Mouse (Mus musculus): ENCODE measurements around the gene Clcnkb. TPM values are rescaled to one million over a fixed set of nuclear protein-coding genes. Genes with fewer than 3 reads are reported as not detected.

Gene Clcnkb
- polyA plus RNA-seq, 1 experiment from 2014 or later, result not detected

GRCm38 (mm10) chr4:141397861-141398260, 18.0 kb downstream of the Clcnkb start:
- TF ChIP-seq CTCF (IDR thresholded peaks at IDR 0.05; ENCODE audit: low read depth) (no peak), EP300 (optimal IDR thresholded peaks at IDR 0.05) (no peak)
- no peaks in the 10 kb centered on the region for H3K4me1 ChIP-seq (replicated peaks; ENCODE audit: control insufficient read depth, insufficient read depth)
- no peak for ATAC-seq (ENCODE audit: low FRiP score, low TSS enrichment)
- no peak overlapping the region for H3K4me3 ChIP-seq (ENCODE audit: low read depth, low read length)
- 74% methylated on average over 12 of the region's 12 CpGs for WGBS
- H3K27ac ChIP-seq (replicated peaks), result no peak overlapping the region
- no peak overlapping the region for H3K9ac ChIP-seq (ENCODE audit: low read length)
- H3K27me3 ChIP-seq (ENCODE audit: control insufficient read depth, insufficient read depth, low read length), result no peaks in the 10 kb centered on the region
- H3K9me3 ChIP-seq (ENCODE audit: control insufficient read depth, low read length), result no peaks in the 10 kb centered on the region
- H3K36me3 ChIP-seq (ENCODE audit: control insufficient read depth, insufficient read depth, low read length), result no peaks in the 10 kb centered on the region
- no peak for DNase-seq (ENCODE audit: low spot score)
- H3K4me2 ChIP-seq (replicated peaks; ENCODE audit: low read depth), result no peak overlapping the region

DNA sequence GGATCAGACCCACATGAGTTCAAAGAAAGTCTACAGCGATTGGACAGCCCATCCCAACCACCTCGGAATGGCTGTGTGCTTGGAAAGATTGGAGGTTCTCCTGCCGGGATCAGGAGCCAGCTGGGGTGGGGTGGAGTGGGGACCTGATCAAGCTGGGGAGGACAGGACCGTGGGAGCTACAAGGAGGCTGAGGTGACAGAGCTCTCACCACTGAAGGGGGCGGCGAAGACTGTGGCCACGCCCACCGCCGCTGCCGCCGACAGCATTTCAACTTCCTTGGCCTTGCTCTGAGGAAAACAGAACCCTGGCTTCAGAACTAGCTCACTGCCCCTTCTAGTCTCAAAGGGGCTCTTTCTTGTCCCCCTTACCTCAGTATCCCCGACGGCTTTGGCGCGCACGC, 21.1 kb downstream of the Clcnkb start:
- peak; percentile 54 for DNase-seq (ENCODE audit: low spot score)
- Histone ChIP-seq H3K4me3 (ENCODE audit: low read depth, low read length) (peak overlapping the region; percentile 6; the same call in 1 of the 2 replicates), H3K9me3 (ENCODE audit: control insufficient read depth, low read length) (no peaks in the 10 kb centered on the region), H3K27me3 (ENCODE audit: control insufficient read depth, insufficient read depth, low read length) (no peaks in the 10 kb centered on the region), H3K9ac (ENCODE audit: low read length) (peak overlapping the region; percentile 23; the same call in 1 of the 2 replicates), H3K27ac (replicated peaks) (no peak overlapping the region), H3K36me3 (ENCODE audit: control insufficient read depth, insufficient read depth, low read length) (no peaks in the 10 kb centered on the region), H3K4me1 (replicated peaks; ENCODE audit: control insufficient read depth, insufficient read depth) (no peaks in the 10 kb centered on the region), H3K4me2 (replicated peaks; ENCODE audit: low read depth) (0 out of 2 replicates have a peak overlapping the region, but pooled peaks have one; percentile 25)
- ATAC-seq (ENCODE audit: low FRiP score, low TSS enrichment), result no peak
- no peak for TF ChIP-seq EP300 (optimal IDR thresholded peaks at IDR 0.05)
- no peak for TF ChIP-seq CTCF (IDR thresholded peaks at IDR 0.05; ENCODE audit: low read depth)
- WGBS, result 24% methylated on average over 16 of the region's 16 CpGs

DNA sequence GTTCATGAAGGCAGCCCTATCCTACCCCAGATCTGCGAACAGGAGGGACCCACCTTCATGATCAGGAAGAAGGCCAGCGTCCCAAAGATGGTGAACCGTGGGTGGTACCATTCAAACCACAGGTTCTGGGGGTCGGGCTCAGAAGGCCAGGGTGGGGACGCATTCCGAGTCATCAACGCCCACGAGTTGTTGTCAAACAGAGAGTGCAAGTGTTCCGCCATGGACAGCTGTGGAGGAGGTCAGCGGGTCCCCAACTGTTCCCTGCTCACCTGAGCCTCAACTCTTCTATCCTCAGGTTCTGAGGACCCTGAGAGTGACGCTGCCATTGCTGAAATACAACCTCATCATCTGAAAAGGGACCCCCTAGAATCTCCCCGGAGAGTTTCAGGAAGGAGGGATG, 24.5 kb downstream of the Clcnkb start:
- Histone ChIP-seq H3K9me3 (ENCODE audit: control insufficient read depth, low read length) (no peaks in the 10 kb centered on the region), H3K27ac (replicated peaks) (no peak overlapping the region), H3K27me3 (ENCODE audit: control insufficient read depth, insufficient read depth, low read length) (no peaks in the 10 kb centered on the region), H3K4me1 (replicated peaks; ENCODE audit: control insufficient read depth, insufficient read depth) (no peaks in the 10 kb centered on the region), H3K9ac (ENCODE audit: low read length) (no peak overlapping the region), H3K4me2 (replicated peaks; ENCODE audit: low read depth) (no peak overlapping the region), H3K4me3 (ENCODE audit: low read depth, low read length) (no peak overlapping the region), H3K36me3 (ENCODE audit: control insufficient read depth, insufficient read depth, low read length) (no peaks in the 10 kb centered on the region)
- DNase-seq (ENCODE audit: low spot score) (no peak), ATAC-seq (ENCODE audit: low FRiP score, low TSS enrichment) (no peak)
- TF ChIP-seq CTCF (IDR thresholded peaks at IDR 0.05; ENCODE audit: low read depth) (no peak), EP300 (optimal IDR thresholded peaks at IDR 0.05) (no peak)
- WGBS, result 70% methylated on average over 12 of the region's 12 CpGs

GRCm38 (mm10) chr4:141389366-141390150, 26.3 kb downstream of the Clcnkb start:
- no peak overlapping the region for H3K4me2 ChIP-seq (replicated peaks; ENCODE audit: low read depth)
- DNase-seq (ENCODE audit: low spot score) (no peak), ATAC-seq (ENCODE audit: low FRiP score, low TSS enrichment) (no peak)
- WGBS, result 72% methylated on average over 18 of the region's 18 CpGs
- H3K27ac ChIP-seq (replicated peaks), result no peak overlapping the region
- no peak overlapping the region for H3K9ac ChIP-seq (ENCODE audit: low read length)
- no peaks in the 10 kb centered on the region for H3K9me3 ChIP-seq (ENCODE audit: control insufficient read depth, low read length)
- H3K4me1 ChIP-seq (replicated peaks; ENCODE audit: control insufficient read depth, insufficient read depth), result no peaks in the 10 kb centered on the region
- no peaks in the 10 kb centered on the region for H3K27me3 ChIP-seq (ENCODE audit: control insufficient read depth, insufficient read depth, low read length)
- H3K4me3 ChIP-seq (ENCODE audit: low read depth, low read length), result no peak overlapping the region
- no peaks in the 10 kb centered on the region for H3K36me3 ChIP-seq (ENCODE audit: control insufficient read depth, insufficient read depth, low read length)
- TF ChIP-seq CTCF (IDR thresholded peaks at IDR 0.05; ENCODE audit: low read depth) (no peak), EP300 (optimal IDR thresholded peaks at IDR 0.05) (no peak)

DNA sequence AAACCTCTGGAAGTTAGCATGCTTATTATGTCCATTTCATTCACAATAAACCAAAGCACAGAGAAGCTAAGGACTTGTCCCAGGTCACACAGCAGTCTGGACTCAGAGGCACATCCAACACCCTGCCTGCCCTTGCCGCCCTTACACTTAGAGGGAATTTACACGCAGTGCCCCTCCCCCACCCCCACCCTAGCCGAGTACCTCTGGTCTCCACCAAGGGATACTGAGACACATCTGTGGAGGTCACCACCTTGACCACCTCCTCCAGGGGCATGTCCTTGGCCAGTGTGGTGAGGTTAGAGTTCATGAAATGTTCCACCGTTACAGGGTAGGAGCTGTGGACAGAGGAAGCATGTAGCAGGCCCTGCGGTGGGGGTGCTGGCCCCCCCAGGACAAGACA, 27.9 kb downstream of the Clcnkb start:
- H3K27me3 ChIP-seq (ENCODE audit: control insufficient read depth, insufficient read depth, low read length), result no peaks in the 10 kb centered on the region
- no peak for ATAC-seq (ENCODE audit: low FRiP score, low TSS enrichment)

DNA sequence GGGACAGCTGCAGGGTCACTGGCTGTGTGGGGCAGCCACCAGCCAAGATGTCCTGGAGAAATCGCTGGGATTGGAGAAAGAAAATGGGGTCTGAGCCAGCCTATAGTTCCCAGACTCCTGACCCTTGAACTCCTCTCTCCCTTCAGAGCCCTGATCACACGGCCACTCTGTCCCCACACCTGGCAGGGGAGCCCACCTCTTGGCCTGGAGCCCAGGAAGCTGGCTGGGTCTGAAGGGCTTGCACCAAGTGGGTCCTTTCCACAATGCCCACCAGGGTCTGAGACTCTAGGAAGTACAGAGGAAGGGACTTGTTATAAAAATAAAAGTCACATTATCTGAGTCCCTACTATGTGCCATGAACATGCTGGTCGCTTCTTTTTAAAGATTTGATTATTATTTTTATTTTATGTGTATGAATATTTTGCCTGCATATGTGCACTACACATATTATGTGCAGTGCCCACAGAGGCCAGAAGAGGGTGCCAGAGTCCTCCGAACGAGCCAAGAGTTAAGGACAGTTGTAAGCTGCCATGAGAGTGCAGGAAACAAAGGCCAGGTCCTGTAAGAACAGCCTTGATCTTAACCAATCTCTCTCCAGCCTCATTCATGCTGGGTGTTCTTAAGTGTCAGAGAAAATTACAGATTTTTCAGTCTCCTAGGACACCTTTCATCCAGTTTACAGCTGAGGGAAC, 28.6 kb downstream of the Clcnkb start:
- TF ChIP-seq CTCF (IDR thresholded peaks at IDR 0.05; ENCODE audit: low read depth) (peak; percentile 93), EP300 (optimal IDR thresholded peaks at IDR 0.05) (no peak)
- Histone ChIP-seq H3K9me3 (ENCODE audit: control insufficient read depth, low read length) (no peaks in the 10 kb centered on the region), H3K4me2 (replicated peaks; ENCODE audit: low read depth) (no peak overlapping the region), H3K4me3 (ENCODE audit: low read depth, low read length) (no peak overlapping the region), H3K27me3 (ENCODE audit: control insufficient read depth, insufficient read depth, low read length) (no peaks in the 10 kb centered on the region), H3K27ac (replicated peaks) (no peak overlapping the region), H3K36me3 (ENCODE audit: control insufficient read depth, insufficient read depth, low read length) (no peaks in the 10 kb centered on the region), H3K9ac (ENCODE audit: low read length) (no peak overlapping the region), H3K4me1 (replicated peaks; ENCODE audit: control insufficient read depth, insufficient read depth) (peaks cover 2% of the 10 kb centered on the region; the same call in 1 of the 2 replicates)
- ATAC-seq (ENCODE audit: low FRiP score, low TSS enrichment), result no peak; the same call in 1 of the 2 replicates
- 14% methylated on average over 5 of the region's 5 CpGs for WGBS
- peak; percentile 85 for DNase-seq (ENCODE audit: low spot score)

More for the DNA sequence above, 27.9 kb downstream of the Clcnkb start:
- H3K36me3 ChIP-seq (ENCODE audit: control insufficient read depth, insufficient read depth, low read length), result no peaks in the 10 kb centered on the region
- no peak overlapping the region for H3K27ac ChIP-seq (replicated peaks)
- TF ChIP-seq EP300 (optimal IDR thresholded peaks at IDR 0.05) (no peak), CTCF (IDR thresholded peaks at IDR 0.05; ENCODE audit: low read depth) (no peak)
- H3K4me2 ChIP-seq (replicated peaks; ENCODE audit: low read depth), result no peak overlapping the region
- H3K9ac ChIP-seq (ENCODE audit: low read length), result no peak overlapping the region
- H3K4me1 ChIP-seq (replicated peaks; ENCODE audit: control insufficient read depth, insufficient read depth), result no peaks in the 10 kb centered on the region
- no peak overlapping the region for H3K4me3 ChIP-seq (ENCODE audit: low read depth, low read length)
- 61% methylated on average over 5 of the region's 5 CpGs for WGBS
- DNase-seq (ENCODE audit: low spot score), result no peak
- no peaks in the 10 kb centered on the region for H3K9me3 ChIP-seq (ENCODE audit: control insufficient read depth, low read length)

Measured in stomach, postnatal 0 days (tissue).